Mouse (Mus musculus) liver, adult 2 months (tissue): ENCODE results near the gene Gm49325.

Source experiments
- CTCF ChIP-seq: fragments of 200-500 bp; IDR thresholded peaks from 2 replicates; pipeline ENCODE4 v1.5.1; 2011; ENCODE audit warnings: low read depth, low read length, control low read depth
- POLR2A ChIP-seq: fragments of 200-500 bp; IDR thresholded peaks from 2 replicates; pipeline ENCODE4 v1.6.1; 2011; ENCODE audit warnings: low read length, control low read depth; ENCODE audit not compliant: insufficient read depth; ENCODE audit errors: extremely low read depth

DNA sequence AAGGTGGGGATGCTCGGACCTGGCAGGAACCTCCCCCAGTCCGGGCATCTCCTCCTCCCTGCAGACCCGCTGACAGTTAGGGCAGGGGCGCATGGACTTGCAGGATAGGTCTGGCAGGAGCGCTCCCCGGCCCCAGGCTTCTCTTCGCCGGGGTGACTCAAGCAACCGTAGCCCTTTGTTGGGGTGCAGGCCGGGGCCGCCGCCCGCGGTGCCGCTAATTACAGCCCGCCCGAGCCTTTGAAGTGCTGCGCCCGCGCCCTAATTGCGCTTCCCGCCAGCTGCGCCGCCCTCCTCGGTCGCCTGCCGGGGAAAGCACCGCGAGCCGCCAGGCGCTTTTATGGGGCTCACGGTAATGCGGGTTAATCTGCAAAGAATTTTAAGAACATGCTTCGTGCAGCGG is 71.6 kb downstream of the Gm49325 start:
- no peak for TF ChIP-seq CTCF
- no peak for TF ChIP-seq POLR2A
